Mouse (Mus musculus) liver, adult 2 months (tissue): ENCODE measurements around the gene 1700061G19Rik. TPM values are rescaled to one million over a fixed set of nuclear protein-coding genes. Genes with fewer than 3 reads are reported as not detected.

Source experiments
- DNase-seq: peaks from one replicate; pipeline ENCODE4 v3.0.0-alpha.2; 2011; ENCODE audit warnings: low read depth, low spot score; ENCODE audit errors: extremely low read depth
- H3K27ac ChIP-seq: fragments of 200-500 bp; replicated peaks from 2 replicates; pipeline ENCODE4 v1.5.1; 2012; ENCODE audit warnings: low read depth, mild to moderate bottlenecking, control low read depth, inconsistent platforms, low read length; ENCODE audit not compliant: insufficient read depth
- H3K27me3 ChIP-seq: fragments of 200-500 bp; 2 replicates; pipeline ENCODE4 v1.6.1; 2012; ENCODE audit warnings: mild to moderate bottlenecking, moderate library complexity, low read length, inconsistent platforms; ENCODE audit not compliant: control insufficient read depth, insufficient read depth
- H3K36me3 ChIP-seq: fragments of 200-500 bp; 2 replicates; pipeline ENCODE4 v1.6.1; 2012; ENCODE audit warnings: low read length, inconsistent platforms; ENCODE audit not compliant: control insufficient read depth, insufficient read depth
- H3K4me1 ChIP-seq: fragments of 200-500 bp; 2 replicates; pipeline ENCODE4 v1.6.1; 2011; ENCODE audit warnings: low read length; ENCODE audit not compliant: control insufficient read depth, insufficient read depth
- H3K4me3 ChIP-seq: fragments of 200-500 bp; 2 replicates; pipeline ENCODE4 v1.5.1; 2011; ENCODE audit warnings: low read depth, mild to moderate bottlenecking, control low read depth, low read length, moderate library complexity; ENCODE audit not compliant: insufficient read depth
- H3K79me2 ChIP-seq: fragments of 200-500 bp; 2 replicates; pipeline ENCODE4 v1.6.1; 2012; ENCODE audit warnings: inconsistent platforms, mild to moderate bottlenecking, low read length, moderate library complexity; ENCODE audit not compliant: control insufficient read depth, insufficient read depth
- H3K9ac ChIP-seq: fragments of 200-500 bp; 2 replicates; pipeline ENCODE4 v1.6.1; 2012; ENCODE audit warnings: low read depth, mild to moderate bottlenecking, control low read depth, inconsistent platforms, low read length
- CTCF ChIP-seq: fragments of 200-500 bp; IDR thresholded peaks from 2 replicates; pipeline ENCODE4 v1.5.1; 2011; ENCODE audit warnings: low read depth, low read length, control low read depth
- POLR2A ChIP-seq: fragments of 200-500 bp; IDR thresholded peaks from 2 replicates; pipeline ENCODE4 v1.6.1; 2011; ENCODE audit warnings: low read length, control low read depth; ENCODE audit not compliant: insufficient read depth; ENCODE audit errors: extremely low read depth
- WGBS: fragments of 180-500 bp; shearing (Covaris S2); methylation state at CpG from one replicate; pipeline ENCODE4 v1.1.7; 2018; 5-methylcytosine and 5-hydroxymethylcytosine counted together
- polyA plus RNA-seq: library from polyadenylated mRNA; depleted of rRNA; stranded (reverse); fragments of >200 nt; gene quantifications from 2 replicates; pipeline ENCODE4 v1.2.3, GENCODE M21; 2012
- total RNA-seq: library from RNA; depleted of rRNA; stranded (reverse); fragments of >200 nt; gene quantifications from 2 replicates; pipeline ENCODE4 v1.2.3, GENCODE M21; 2014

The 1700061G19Rik gene
- total and polyA plus RNA-seq, 2 experiments: 0.02 TPM; not detected in 1

DNA sequence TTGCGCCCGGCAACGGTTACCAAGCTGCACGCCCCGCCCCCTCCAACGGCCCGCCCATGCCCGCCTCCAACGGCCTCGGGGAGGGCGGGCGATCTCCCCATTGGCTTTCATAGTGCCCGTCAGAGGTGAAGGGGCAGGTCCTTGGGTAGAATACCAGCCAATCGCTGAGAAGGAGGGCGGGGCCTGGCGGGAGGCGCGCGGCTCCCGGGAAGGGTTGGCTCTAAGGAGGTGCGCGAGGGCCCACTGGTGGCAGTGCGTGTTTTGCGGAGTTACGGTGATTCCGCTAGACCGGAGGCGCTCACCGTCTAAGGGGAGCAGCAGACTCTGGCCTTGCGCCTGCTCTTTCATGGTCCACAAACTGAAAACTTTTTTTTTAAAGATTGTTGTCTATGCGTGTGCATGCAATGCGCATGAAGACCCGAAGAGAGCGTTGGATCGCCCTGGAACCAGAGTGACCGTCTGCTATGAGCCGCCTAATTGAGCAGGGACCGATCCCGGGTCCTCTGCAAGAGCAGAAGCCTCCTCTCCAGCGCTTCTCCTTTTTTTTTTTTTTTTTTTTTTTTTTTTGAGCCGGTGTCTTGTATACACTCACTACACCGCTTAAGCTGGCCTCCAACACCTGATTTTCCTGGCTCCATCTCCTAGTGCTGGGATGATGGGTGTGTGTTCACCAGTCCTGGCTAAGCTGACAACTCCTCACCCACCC is 44.0 kb upstream of the 1700061G19Rik start:
- peak; percentile 87 for DNase-seq
- H3K9ac ChIP-seq: peak overlapping the region; percentile 25; the same call in 1 of the 2 replicates
- peaks cover 3% of the 10 kb centered on the region; the same call in 1 of the 2 replicates for H3K4me1 ChIP-seq
- WGBS: under 1% methylated on average over 42 of the region's 42 CpGs
- H3K27ac ChIP-seq: no peak overlapping the region
- no peaks in the 10 kb centered on the region for H3K79me2 ChIP-seq
- TF ChIP-seq POLR2A (no peak), CTCF (peak; percentile 40)
- H3K36me3 ChIP-seq: no peaks in the 10 kb centered on the region
- no peaks in the 10 kb centered on the region for H3K27me3 ChIP-seq
- peak overlapping the region; percentile 38 for H3K4me3 ChIP-seq

- no peak overlapping the region for H3K4me3 ChIP-seq
- no peak for DNase-seq
- no peak for TF ChIP-seq POLR2A
- TF ChIP-seq CTCF: no peak
- H3K4me1 ChIP-seq: peaks cover 3% of the 10 kb centered on the region; the same call in 1 of the 2 replicates
- H3K79me2 ChIP-seq: no peaks in the 10 kb centered on the region
- H3K27ac ChIP-seq: no peak overlapping the region
- WGBS: 93% methylated on average over 1 of the region's 1 CpGs
- H3K36me3 ChIP-seq: no peaks in the 10 kb centered on the region
- no peak overlapping the region for H3K9ac ChIP-seq
- no peaks in the 10 kb centered on the region for H3K27me3 ChIP-seq
Measured at GRCm38 (mm10) chr17:56832918-56833317, 42.4 kb upstream of the 1700061G19Rik start.

DNA sequence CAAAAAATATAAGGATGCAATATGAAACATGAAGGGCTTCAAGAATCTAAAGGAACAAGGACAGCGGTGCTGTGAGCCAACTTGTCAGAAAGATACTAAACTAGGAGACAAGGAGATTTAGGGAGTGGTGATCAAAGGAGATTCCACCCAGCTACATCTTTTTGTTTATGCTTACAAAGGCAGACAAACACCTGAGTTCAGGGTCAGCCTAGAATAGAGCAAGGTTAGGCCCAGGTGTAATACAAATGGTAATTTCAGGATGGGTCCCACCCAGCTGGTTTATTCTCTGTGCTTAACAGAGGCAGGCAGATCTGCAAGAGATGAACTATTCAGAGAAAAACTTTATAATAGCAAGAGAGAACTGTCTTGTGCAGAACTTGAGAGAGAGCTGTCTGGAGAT is 41.9 kb upstream of the 1700061G19Rik start:
- Histone ChIP-seq H3K4me1 (peaks cover 3% of the 10 kb centered on the region; the same call in 1 of the 2 replicates), H3K27me3 (no peaks in the 10 kb centered on the region), H3K9ac (no peak overlapping the region), H3K36me3 (no peaks in the 10 kb centered on the region), H3K27ac (no peak overlapping the region), H3K79me2 (no peaks in the 10 kb centered on the region), H3K4me3 (no peak overlapping the region)
- 98% methylated on average over 1 of the region's 1 CpGs for WGBS
- TF ChIP-seq POLR2A (no peak), CTCF (no peak)
- DNase-seq: no peak

GRCm38 (mm10) chr17:56836336-56836735 is 38.9 kb upstream of the 1700061G19Rik start:
- no peaks in the 10 kb centered on the region for H3K79me2 ChIP-seq
- no peak overlapping the region for H3K27ac ChIP-seq
- 93% methylated on average over 8 of the region's 8 CpGs for WGBS
- no peak overlapping the region for H3K4me3 ChIP-seq
- TF ChIP-seq CTCF: no peak
- TF ChIP-seq POLR2A: no peak
- H3K4me1 ChIP-seq: no peaks in the 10 kb centered on the region
- no peak for DNase-seq
- no peaks in the 10 kb centered on the region for H3K27me3 ChIP-seq
- no peak overlapping the region for H3K9ac ChIP-seq
- no peaks in the 10 kb centered on the region for H3K36me3 ChIP-seq

DNA sequence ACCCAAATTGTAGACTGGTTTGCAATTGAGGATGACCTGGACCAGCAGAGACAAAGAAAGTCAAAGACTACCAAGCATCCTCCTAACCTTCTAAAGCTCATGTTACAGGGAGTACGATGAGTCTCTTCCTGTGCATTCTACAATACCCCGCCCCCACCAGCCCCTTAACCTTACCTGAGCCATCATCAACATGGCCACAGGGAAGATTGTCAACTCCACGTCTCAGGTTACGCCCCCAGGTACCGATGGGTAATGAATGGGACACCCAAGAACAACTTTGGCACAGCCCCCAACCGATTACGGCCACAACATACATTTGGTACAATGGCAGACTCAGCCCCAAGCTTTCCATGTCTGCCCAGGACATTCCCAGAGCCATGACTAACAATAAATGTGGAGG is 34.8 kb upstream of the 1700061G19Rik start:
- H3K4me1 ChIP-seq: no peaks in the 10 kb centered on the region

GRCm38 (mm10) chr17:56842173-56842572 is 33.1 kb upstream of the 1700061G19Rik start:
- H3K4me3 ChIP-seq: no peak overlapping the region
- TF ChIP-seq POLR2A (no peak), CTCF (no peak)
- H3K36me3 ChIP-seq: no peaks in the 10 kb centered on the region
- H3K27me3 ChIP-seq: no peaks in the 10 kb centered on the region
- DNase-seq: no peak
- 69% methylated on average over 5 of the region's 5 CpGs for WGBS
- no peaks in the 10 kb centered on the region for H3K79me2 ChIP-seq
- no peaks in the 10 kb centered on the region for H3K4me1 ChIP-seq
- H3K27ac ChIP-seq: no peak overlapping the region
- H3K9ac ChIP-seq: no peak overlapping the region

More for the DNA sequence above, 34.8 kb upstream of the 1700061G19Rik start:
- Histone ChIP-seq H3K4me3 (no peak overlapping the region), H3K27me3 (no peaks in the 10 kb centered on the region), H3K79me2 (no peaks in the 10 kb centered on the region), H3K9ac (no peak overlapping the region), H3K36me3 (no peaks in the 10 kb centered on the region), H3K27ac (no peak overlapping the region)
- no peak for DNase-seq
- no peak for TF ChIP-seq CTCF
- TF ChIP-seq POLR2A: no peak
- 82% methylated on average over 7 of the region's 7 CpGs for WGBS
